Mouse (Mus musculus) midbrain, embryonic 14.5 days (tissue): ENCODE measurements around the gene Npas3. TPM values are rescaled to one million over a fixed set of nuclear protein-coding genes. Genes with fewer than 3 reads are reported as not detected.

Experiments
- ATAC-seq: fragments of 200-750 bp; cut with Nextera tagmentation; 2 replicates; pipeline ENCODE4 v1.8.0; 2017; ENCODE audit warnings: moderate number of reproducible peaks, moderate library complexity; ENCODE audit not compliant: low FRiP score, low TSS enrichment
- DNase-seq: peaks from one replicate; pipeline ENCODE4 v3.0.0-alpha.2; 2015
- H3K27ac ChIP-seq: fragments of 300-500 bp; sonication (generic); replicated peaks from 2 replicates; pipeline ENCODE4 v1.5.1; 2014; ENCODE audit warnings: mild to moderate bottlenecking, low read depth, low read length, moderate library complexity
- H3K27me3 ChIP-seq: fragments of 300-500 bp; sonication (generic); 2 replicates; pipeline ENCODE4 v1.6.1; 2014; ENCODE audit warnings: low read length, control low read depth, mixed read lengths; ENCODE audit not compliant: control insufficient read depth, insufficient read depth
- H3K36me3 ChIP-seq: fragments of 300-500 bp; sonication (generic); 2 replicates; pipeline ENCODE4 v1.6.1; 2014; ENCODE audit warnings: low read length, control low read depth; ENCODE audit not compliant: control insufficient read depth, insufficient read depth
- H3K4me1 ChIP-seq: fragments of 300-500 bp; sonication (generic); 2 replicates; pipeline ENCODE4 v1.6.1; 2014; ENCODE audit warnings: mild to moderate bottlenecking, antibody characterized with exemption, low read length, control low read depth; ENCODE audit not compliant: control insufficient read depth, insufficient read depth
- H3K4me2 ChIP-seq: fragments of 300-500 bp; sonication (generic); 2 replicates; pipeline ENCODE4 v1.6.1; 2014; ENCODE audit warnings: mild to moderate bottlenecking, low read length, moderate library complexity
- H3K4me3 ChIP-seq: fragments of 300-500 bp; sonication (generic); replicated peaks from 2 replicates; pipeline ENCODE4 v1.5.1; 2014; ENCODE audit warnings: low read depth, low read length
- H3K9ac ChIP-seq: fragments of 300-500 bp; sonication (generic); replicated peaks from 2 replicates; pipeline ENCODE4 v1.6.1; 2014; ENCODE audit warnings: mild to moderate bottlenecking, low read length, moderate library complexity
- H3K9me3 ChIP-seq: fragments of 300-500 bp; sonication (generic); 2 replicates; pipeline ENCODE4 v1.6.1; 2016; ENCODE audit warnings: low read length, control low read depth, mixed read lengths; ENCODE audit not compliant: control insufficient read depth
- WGBS: fragments of 180-500 bp; shearing (Covaris S2); extraction: QIAGEN DNeasy Blood & Tissue Kit; methylation state at CpG from one replicate; pipeline ENCODE4 v1.1.7; 2014; 5-methylcytosine and 5-hydroxymethylcytosine counted together
- polyA plus RNA-seq: library from polyadenylated mRNA; unstranded; fragments of >200 nt; fragmentation: Nextera tagmentation; extraction: Ambion mirVana; gene quantifications from 2 replicates; pipeline ENCODE4 v1.2.1, GENCODE M21; 2014

The Npas3 gene
- polyA plus RNA-seq, 1 experiment from 2014 or later: 34.0 TPM

GRCm38 (mm10) chr12:53447469-53447868 is 199.0 kb downstream of the Npas3 start:
- no peak overlapping the region for H3K4me3 ChIP-seq
- no peaks in the 10 kb centered on the region for H3K27me3 ChIP-seq
- ATAC-seq (no peak), DNase-seq (peak; percentile 74)
- H3K4me1 ChIP-seq: peaks cover 26% of the 10 kb centered on the region
- H3K27ac ChIP-seq: 0 out of 2 replicates have a peak overlapping the region, but pooled peaks have one; percentile 1
- H3K9ac ChIP-seq: no peak overlapping the region
- no peak overlapping the region for H3K4me2 ChIP-seq
- WGBS: 16% methylated on average over 8 of the region's 8 CpGs
- no peaks in the 10 kb centered on the region for H3K36me3 ChIP-seq
- H3K9me3 ChIP-seq: no peaks in the 10 kb centered on the region

GRCm38 (mm10) chr12:53448040-53448439 is 199.6 kb downstream of the Npas3 start:
- no peak overlapping the region for H3K9ac ChIP-seq
- H3K9me3 ChIP-seq: no peaks in the 10 kb centered on the region
- no peak overlapping the region for H3K4me3 ChIP-seq
- H3K27me3 ChIP-seq: no peaks in the 10 kb centered on the region
- no peak overlapping the region for H3K4me2 ChIP-seq
- WGBS: 3% methylated on average over 3 of the region's 3 CpGs
- DNase-seq (peak; percentile 62), ATAC-seq (no peak)
- H3K36me3 ChIP-seq: no peaks in the 10 kb centered on the region
- H3K27ac ChIP-seq: no peak overlapping the region
- peaks cover 26% of the 10 kb centered on the region for H3K4me1 ChIP-seq

GRCm38 (mm10) chr12:53467549-53467948 is 219.1 kb downstream of the Npas3 start:
- Histone ChIP-seq H3K9me3 (no peaks in the 10 kb centered on the region), H3K4me2 (no peak overlapping the region), H3K4me3 (no peak overlapping the region), H3K4me1 (no peaks in the 10 kb centered on the region), H3K36me3 (no peaks in the 10 kb centered on the region), H3K9ac (no peak overlapping the region), H3K27me3 (no peaks in the 10 kb centered on the region), H3K27ac (no peak overlapping the region)
- no peak for ATAC-seq
- no peak for DNase-seq

GRCm38 (mm10) chr12:53474486-53474885 is 226.0 kb downstream of the Npas3 start:
- H3K36me3 ChIP-seq: no peaks in the 10 kb centered on the region
- H3K27ac ChIP-seq: no peak overlapping the region
- no peak overlapping the region for H3K4me2 ChIP-seq
- H3K4me1 ChIP-seq: no peaks in the 10 kb centered on the region
- H3K27me3 ChIP-seq: no peaks in the 10 kb centered on the region
- H3K4me3 ChIP-seq: no peak overlapping the region
- ATAC-seq: no peak
- no peak for DNase-seq
- H3K9ac ChIP-seq: no peak overlapping the region
- no peaks in the 10 kb centered on the region for H3K9me3 ChIP-seq

GRCm38 (mm10) chr12:53484924-53485323 is 236.4 kb downstream of the Npas3 start:
- Histone ChIP-seq H3K4me3 (no peak overlapping the region), H3K4me1 (no peaks in the 10 kb centered on the region), H3K36me3 (no peaks in the 10 kb centered on the region), H3K27me3 (no peaks in the 10 kb centered on the region), H3K9me3 (no peaks in the 10 kb centered on the region), H3K4me2 (no peak overlapping the region), H3K27ac (no peak overlapping the region), H3K9ac (no peak overlapping the region)
- WGBS: 79% methylated on average over 6 of the region's 6 CpGs
- no peak for DNase-seq
- ATAC-seq: no peak

GRCm38 (mm10) chr12:53496386-53496785 is 247.9 kb downstream of the Npas3 start:
- no peak overlapping the region for H3K4me2 ChIP-seq
- no peaks in the 10 kb centered on the region for H3K36me3 ChIP-seq
- no peaks in the 10 kb centered on the region for H3K27me3 ChIP-seq
- ATAC-seq (no peak), DNase-seq (no peak)
- no peak overlapping the region for H3K9ac ChIP-seq
- no peak overlapping the region for H3K4me3 ChIP-seq
- H3K4me1 ChIP-seq: no peaks in the 10 kb centered on the region
- no peaks in the 10 kb centered on the region for H3K9me3 ChIP-seq
- no peak overlapping the region for H3K27ac ChIP-seq

- no peak for ATAC-seq
Observed at GRCm38 (mm10) chr12:53514885-53515284, 266.4 kb downstream of the Npas3 start.

GRCm38 (mm10) chr12:53519556-53519955 is 271.1 kb downstream of the Npas3 start:
- no peaks in the 10 kb centered on the region for H3K36me3 ChIP-seq
- no peaks in the 10 kb centered on the region for H3K27me3 ChIP-seq
- H3K9me3 ChIP-seq: no peaks in the 10 kb centered on the region
- 94% methylated on average over 4 of the region's 4 CpGs for WGBS
- no peak overlapping the region for H3K4me2 ChIP-seq
- ATAC-seq (no peak), DNase-seq (no peak)
- no peak overlapping the region for H3K4me3 ChIP-seq
- no peak overlapping the region for H3K9ac ChIP-seq
- no peak overlapping the region for H3K27ac ChIP-seq
- peaks cover under 1% of the 10 kb centered on the region for H3K4me1 ChIP-seq

More at GRCm38 (mm10) chr12:53514885-53515284, 266.4 kb downstream of the Npas3 start:
- H3K36me3 ChIP-seq: no peaks in the 10 kb centered on the region
- DNase-seq: peak; percentile 51
- no peak overlapping the region for H3K4me2 ChIP-seq
- WGBS: 71% methylated on average over 4 of the region's 4 CpGs
- H3K9ac ChIP-seq: no peak overlapping the region
- no peak overlapping the region for H3K4me3 ChIP-seq
- H3K27ac ChIP-seq: 0 out of 2 replicates have a peak overlapping the region, but pooled peaks have one; percentile 14
- no peaks in the 10 kb centered on the region for H3K27me3 ChIP-seq
- H3K9me3 ChIP-seq: no peaks in the 10 kb centered on the region
- H3K4me1 ChIP-seq: no peaks in the 10 kb centered on the region

GRCm38 (mm10) chr12:53522631-53523030 is 274.2 kb downstream of the Npas3 start:
- Histone ChIP-seq H3K27me3 (no peaks in the 10 kb centered on the region), H3K9ac (no peak overlapping the region), H3K4me3 (no peak overlapping the region), H3K36me3 (no peaks in the 10 kb centered on the region), H3K9me3 (no peaks in the 10 kb centered on the region), H3K4me2 (no peak overlapping the region), H3K27ac (no peak overlapping the region), H3K4me1 (peaks cover 5% of the 10 kb centered on the region)
- peak; percentile 51 for DNase-seq
- ATAC-seq: no peak
- 44% methylated on average over 5 of the region's 5 CpGs for WGBS
